31 mouse cellular contexts compared by ENCODE assay signal in the genomic region with DNA sequence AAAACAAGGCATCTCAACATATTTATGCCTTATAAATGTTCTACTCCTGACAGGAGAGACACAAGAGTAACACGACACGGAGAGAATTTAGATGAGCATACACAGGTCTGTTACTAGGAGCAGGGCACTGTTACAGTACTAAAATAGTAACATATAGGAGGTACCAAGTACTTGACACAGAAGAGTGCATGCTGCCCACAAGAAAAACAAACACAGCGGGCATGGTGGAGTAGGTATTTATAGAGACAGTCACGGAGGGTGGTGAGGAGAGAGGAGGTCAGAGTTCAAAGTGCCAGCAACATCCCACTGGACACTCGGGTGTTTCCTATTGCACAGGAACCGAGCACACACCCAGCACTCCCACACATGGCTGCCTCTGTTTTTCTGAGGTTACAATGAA. TPM values are rescaled to one million over a fixed set of nuclear protein-coding genes. Genes with fewer than 3 reads are reported as not detected.
DNase-seq lines count a peak whose midpoint lies in the region; ATAC-seq and TF ChIP-seq lines count a peak whose summit lies in the region.
"Had no signal": no experiment of that assay in that cellular context is flagged by ENCODE, and none has a peak within 500 bp of the region (broad histone marks: within the 10 kb centered on the region; RNA-seq: fewer than 3 reads in every experiment).

No protein-coding gene starts in this region.

- intact Hi-C loops in heart, postnatal 25 days (cut with DNase I) = loop anchor here (5.0 kb wide), 1 partner anchor 62 kb away; a partner anchor contains a TSS
- intact Hi-C loops in heart, postnatal 10 days (cut with DNase I) = loop anchor here (5.0 kb wide), 1 partner anchor 72 kb away; no protein-coding TSS in a partner anchor

- peaks cover 4% of the 10 kb centered on the region; the same call in 1 of the 2 replicates for H3K4me1 ChIP-seq in heart, embryonic 11.5 days (ENCODE audit: control insufficient read depth, insufficient read depth, low read length)
- peaks cover 9% of the 10 kb centered on the region for H3K4me1 ChIP-seq in heart, postnatal 0 days (ENCODE audit: control insufficient read depth, insufficient read depth)
- H3K4me1 ChIP-seq: limb, embryonic 10.5 days; liver, embryonic 15.5 days; midbrain, embryonic 15.5 days; neural tube, embryonic 12.5 days had no signal

- no peaks in the 10 kb centered on the region for H3K27me3 ChIP-seq in heart, embryonic 11.5 days (ENCODE audit: control insufficient read depth, insufficient read depth, low read length)
- H3K27me3 ChIP-seq in heart, postnatal 0 days (ENCODE audit: control insufficient read depth, insufficient read depth, low read length) = no peaks in the 10 kb centered on the region
- H3K27me3 ChIP-seq: embryonic facial prominence, embryonic 13.5 days; forebrain, embryonic 12.5 days; liver, embryonic 15.5 days; megakaryocyte, embryonic 14.5 days; midbrain, embryonic 15.5 days; neural tube, embryonic 12.5 days had no signal

- no peak overlapping the region for H3K4me3 ChIP-seq in heart, embryonic 11.5 days (ENCODE audit: low read depth, low read length)
- H3K4me3 ChIP-seq in heart, postnatal 0 days (ENCODE audit: low read depth, low read length) = no peak overlapping the region
- H3K4me3 ChIP-seq in layer of hippocampus, adult 2 months = no peak overlapping the region
- H3K4me3 ChIP-seq: embryonic facial prominence, embryonic 13.5 days; erythroblast, embryonic 14.5 days; forebrain, embryonic 12.5 days; limb, embryonic 10.5 days; liver, embryonic 15.5 days; megakaryocyte, embryonic 14.5 days; midbrain, embryonic 15.5 days; neural tube, embryonic 12.5 days had no signal

- H3K4me2 ChIP-seq in heart, embryonic 11.5 days = no peak overlapping the region
- no peak overlapping the region for H3K4me2 ChIP-seq in heart, postnatal 0 days (ENCODE audit: low read depth, low read length)
- H3K4me2 ChIP-seq: embryonic facial prominence, embryonic 13.5 days; forebrain, embryonic 12.5 days; liver, embryonic 15.5 days; midbrain, embryonic 15.5 days; neural tube, embryonic 12.5 days had no signal

- no peak for TF ChIP-seq EP300 in heart, postnatal 0 days (IDR thresholded peaks at IDR 0.05; ENCODE audit: low read depth)

- H3K9me3 ChIP-seq in heart, embryonic 11.5 days (replicated peaks; ENCODE audit: control insufficient read depth, low read length) = no peaks in the 10 kb centered on the region
- H3K9me3 ChIP-seq in heart, postnatal 0 days (replicated peaks; ENCODE audit: control insufficient read depth, low read length) = no peaks in the 10 kb centered on the region
- H3K9me3 ChIP-seq: embryonic facial prominence, embryonic 13.5 days; forebrain, embryonic 12.5 days; limb, embryonic 10.5 days; liver, embryonic 15.5 days; megakaryocyte, embryonic 14.5 days; midbrain, embryonic 15.5 days; neural tube, embryonic 12.5 days had no signal

- H3K9ac ChIP-seq in heart, embryonic 11.5 days (ENCODE audit: low read depth, low read length) = no peak overlapping the region
- no peak overlapping the region for H3K9ac ChIP-seq in heart, postnatal 0 days (replicated peaks; ENCODE audit: low read depth, low read length)
- H3K9ac ChIP-seq: embryonic facial prominence, embryonic 13.5 days; forebrain, embryonic 12.5 days; liver, embryonic 15.5 days; midbrain, embryonic 15.5 days; neural tube, embryonic 12.5 days had no signal

- no peak for TF ChIP-seq CTCF in heart, postnatal 0 days (IDR thresholded peaks at IDR 0.05; ENCODE audit: low read depth)
- no peak for TF ChIP-seq CTCF in layer of hippocampus, adult 2 months (conservative IDR thresholded peaks at IDR 0.05)

- DNase-seq in heart, adult 18-20 months = peak; percentile 7 to 13
- DNase-seq in heart, postnatal 0 days (ENCODE audit: low spot score) = peak; percentile 27
- DNase-seq in heart, postnatal 25 days (ENCODE audit: low spot score) = no peak
- DNase-seq in layer of hippocampus, adult 2 months (ENCODE audit: low spot score in 2 of 2) = no peak
- DNase-seq in layer of hippocampus, adult 18-20 months (ENCODE audit: low spot score in 2 of 2) = no peak
- DNase-seq in heart, postnatal 10 days = peak; percentile 5 to 8
- DNase-seq: adrenal gland, postnatal 25 days; cerebellum, adult 8-10 months; cerebellum, postnatal 36 days; embryo, embryonic 11 days; liver; right cerebral cortex, postnatal 14 days; thymus, adult 2 months; thymus, postnatal 4 days had no signal

- no peak overlapping the region for H3K27ac ChIP-seq in heart, embryonic 11.5 days (ENCODE audit: low read depth, low read length)
- H3K27ac ChIP-seq in heart, postnatal 0 days (ENCODE audit: low read depth) = 0 out of 2 replicates have a peak overlapping the region, but pooled peaks have one; percentile 23
- H3K27ac ChIP-seq in layer of hippocampus, adult 2 months = peak overlapping the region; percentile 61
- H3K27ac ChIP-seq: embryonic facial prominence, embryonic 13.5 days; forebrain, embryonic 12.5 days; limb, embryonic 10.5 days; liver, embryonic 15.5 days; midbrain, embryonic 15.5 days; neural tube, embryonic 12.5 days; stomach, postnatal 0 days had no signal

- 38% methylated on average over 6 of the region's 6 CpGs for WGBS in heart, embryonic 11.5 days (ENCODE audit: insufficient replicate concordance)
- whole genome bisulfite sequencing in heart, postnatal 0 days = 21% methylated on average over 6 of the region's 6 CpGs

- ATAC-seq in heart, embryonic 11.5 days (replicated peaks; ENCODE audit: insufficient number of reproducible peaks, low FRiP score, low TSS enrichment) = no peak
- peak; percentile 39; the same call in 1 of the 2 replicates for ATAC-seq in heart, postnatal 0 days (ENCODE audit: insufficient read depth, low read depth)
- ATAC-seq: CD4-positive, CD25-positive, alpha-beta regulatory T cell, adult 4 months; intestine, postnatal 0 days; midbrain, embryonic 15.5 days had no signal

- H3K36me3 ChIP-seq in heart, embryonic 11.5 days (ENCODE audit: control insufficient read depth, insufficient read depth, low read length) = no peaks in the 10 kb centered on the region
- H3K36me3 ChIP-seq in heart, postnatal 0 days (replicated peaks; ENCODE audit: control insufficient read depth, insufficient read depth, low read length) = peaks cover 6% of the 10 kb centered on the region; the same call in 1 of the 2 replicates
- H3K36me3 ChIP-seq: embryonic facial prominence, embryonic 13.5 days; limb, embryonic 10.5 days had no signal

RNA-seq across cellular contexts. Expression of a gene that starts 14.2 kb away (rescaled TPM):
- total RNA-seq in heart, adult 18-20 months (2021) = under 1 TPM in 1 of 2 experiments, not detected in 1; 0.18 TPM
- polyA plus RNA-seq in heart, embryonic 11.5 days (2014; fragmentation: Nextera tagmentation; extraction: Ambion mirVana) = 0.10 TPM in 1 of 2 replicates, not detected in the other
- not detected in 2 replicates for total RNA-seq in heart, postnatal 0 days (2014; rRNA removed; ENCODE audit: low replicate concordance)
- polyA plus RNA-seq in heart, postnatal 0 days (2015; fragmentation: Nextera tagmentation; extraction: Ambion mirVana) = 0.07 TPM in 2 replicates
- not detected for total RNA-seq in heart, postnatal 25 days (2021)
- under 1 TPM; 0.22 to 0.38 TPM for total RNA-seq in layer of hippocampus, adult 2 months (2021)
- total RNA-seq in layer of hippocampus, adult 18-20 months (2021) = not detected
- not detected for total RNA-seq in heart, postnatal 10 days (2021)
- total RNA-seq: adrenal gland, postnatal 25 days; gastrocnemius, adult 8-10 months; granulocyte monocyte progenitor cell, adult 5-6 weeks had no signal
- polyA plus RNA-seq: embryonic facial prominence, embryonic 13.5 days; erythroblast, embryonic 14.5 days; forebrain, embryonic 12.5 days; frontal cortex, adult 2 months; hindbrain, embryonic 11.5 days; limb, embryonic 10.5 days; lung, embryonic 16.5 days; neural tube, embryonic 12.5 days had no signal

Comparison
In these comparisons a context has a peak if more than half of its experiments do, and no peak if none do; other contexts are left out.
1. DNase-seq: peak in heart, adult 18-20 months (2 of 2), heart, postnatal 0 days (single experiment) and heart, postnatal 10 days (2 of 2); none in heart, postnatal 25 days (single experiment), layer of hippocampus, adult 2 months (0 of 2) and layer of hippocampus, adult 18-20 months (0 of 2).